In the genomic region with DNA sequence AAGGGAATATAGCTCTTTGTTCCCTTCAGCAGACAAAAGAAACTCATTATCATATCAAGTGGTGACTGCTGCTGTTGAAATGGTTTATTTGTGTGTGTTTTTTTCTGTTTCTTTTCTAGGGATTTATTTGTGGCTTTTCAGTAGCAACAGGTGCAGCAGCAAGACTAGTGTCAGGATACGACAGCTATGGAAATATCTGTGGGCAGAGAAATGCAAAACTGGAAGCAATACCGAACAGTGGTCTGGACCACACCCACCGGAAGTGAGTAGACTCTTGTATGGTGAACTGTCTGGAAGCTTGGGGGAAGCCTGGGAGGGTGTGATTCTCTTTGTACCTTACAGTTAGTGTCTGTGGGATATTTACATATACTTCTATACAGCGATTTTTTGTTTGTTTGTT, we compare ENCODE assay signal across 11 mouse cellular contexts. TPM values are rescaled to one million over a fixed set of nuclear protein-coding genes. Genes with fewer than 3 reads are reported as not detected.
DNase-seq lines count a peak whose midpoint lies in the region; ATAC-seq and TF ChIP-seq lines count a peak whose summit lies in the region.
"Had no signal": no experiment of that assay in that cellular context is flagged by ENCODE, and none has a peak within 500 bp of the region (broad histone marks: within the 10 kb centered on the region; RNA-seq: fewer than 3 reads in every experiment).

No protein-coding gene starts in this region.

- TF ChIP-seq CTCF in thymus, adult 2 months (IDR thresholded peaks at IDR 0.05; ENCODE audit: borderline replicate concordance, control insufficient read depth, extremely low read depth, insufficient read depth, low read length, poor library complexity), result no peak

- no peaks in the 10 kb centered on the region for H3K9me3 ChIP-seq in forebrain, embryonic 13.5 days (replicated peaks)
- no peaks in the 10 kb centered on the region for H3K9me3 ChIP-seq in forebrain, embryonic 11.5 days (ENCODE audit: control insufficient read depth, low read length)
- no peaks in the 10 kb centered on the region for H3K9me3 ChIP-seq in embryonic facial prominence, embryonic 10.5 days
- H3K9me3 ChIP-seq: heart, embryonic 10.5 days had no signal

- no peak overlapping the region for H3K4me3 ChIP-seq in forebrain, embryonic 13.5 days
- no peak overlapping the region for H3K4me3 ChIP-seq in forebrain, embryonic 11.5 days (ENCODE audit: low read depth, low read length)
- no peak overlapping the region for H3K4me3 ChIP-seq in thymus, adult 2 months (ENCODE audit: control insufficient read depth, insufficient read depth, low read length)
- no peak overlapping the region for H3K4me3 ChIP-seq in embryonic facial prominence, embryonic 10.5 days
- H3K4me3 ChIP-seq: heart, embryonic 10.5 days had no signal

- H3K9ac ChIP-seq in forebrain, embryonic 13.5 days, result no peak overlapping the region
- H3K9ac ChIP-seq in forebrain, embryonic 11.5 days (ENCODE audit: low read length), result no peak overlapping the region
- H3K9ac ChIP-seq: hindbrain, embryonic 14.5 days had no signal

- 41% methylated on average over 4 of the region's 4 CpGs for WGBS in forebrain, embryonic 13.5 days
- 62% methylated on average over 4 of the region's 4 CpGs for WGBS in forebrain, embryonic 11.5 days
- WGBS in thymus, adult 2 months, result 14% methylated on average over 4 of the region's 4 CpGs
- WGBS in embryonic facial prominence, embryonic 10.5 days, result 78% methylated on average over 4 of the region's 4 CpGs

- H3K4me1 ChIP-seq in forebrain, embryonic 13.5 days, result peaks cover 20% of the 10 kb centered on the region
- H3K4me1 ChIP-seq in forebrain, embryonic 11.5 days (replicated peaks; ENCODE audit: control insufficient read depth, insufficient read depth, low read length), result peaks cover 4% of the 10 kb centered on the region; the same call in 1 of the 2 replicates
- no peaks in the 10 kb centered on the region for H3K4me1 ChIP-seq in thymus, adult 2 months (replicated peaks; ENCODE audit: control insufficient read depth, insufficient read depth, low read length)
- peaks cover 3% of the 10 kb centered on the region; the same call in 1 of the 2 replicates for H3K4me1 ChIP-seq in embryonic facial prominence, embryonic 10.5 days

- H3K36me3 ChIP-seq in forebrain, embryonic 13.5 days (ENCODE audit: poor library complexity, severe bottlenecking), result no peaks in the 10 kb centered on the region
- no peaks in the 10 kb centered on the region for H3K36me3 ChIP-seq in forebrain, embryonic 11.5 days (ENCODE audit: control insufficient read depth, insufficient read depth, low read length)
- no peaks in the 10 kb centered on the region for H3K36me3 ChIP-seq in thymus, adult 2 months (ENCODE audit: control insufficient read depth, insufficient read depth, low read length)
- H3K36me3 ChIP-seq in embryonic facial prominence, embryonic 10.5 days (replicated peaks), result no peaks in the 10 kb centered on the region
- H3K36me3 ChIP-seq: heart, embryonic 10.5 days had no signal

- no peak for TF ChIP-seq POLR2A in thymus, adult 2 months (IDR thresholded peaks at IDR 0.05; ENCODE audit: control insufficient read depth, extremely low read depth, insufficient read depth, low read length, poor library complexity)

- intact Hi-C loops in gastrocnemius, postnatal 36 days (cut with DNase I), result no loop called here

- ATAC-seq in forebrain, embryonic 13.5 days, result peak; percentile 49; the same call in 1 of the 2 replicates
- ATAC-seq in forebrain, embryonic 11.5 days (replicated peaks; ENCODE audit: low FRiP score), result no peak

- no peaks in the 10 kb centered on the region for H3K27me3 ChIP-seq in forebrain, embryonic 13.5 days
- H3K27me3 ChIP-seq in forebrain, embryonic 11.5 days (ENCODE audit: control insufficient read depth, insufficient read depth, low read length), result no peaks in the 10 kb centered on the region
- no peaks in the 10 kb centered on the region for H3K27me3 ChIP-seq in thymus, adult 2 months (ENCODE audit: control insufficient read depth, insufficient read depth, low read length)
- H3K27me3 ChIP-seq in embryonic facial prominence, embryonic 10.5 days (replicated peaks; ENCODE audit: low read depth, poor library complexity, severe bottlenecking), result no peaks in the 10 kb centered on the region

- H3K27ac ChIP-seq in forebrain, embryonic 13.5 days, result no peak overlapping the region
- no peak overlapping the region for H3K27ac ChIP-seq in forebrain, embryonic 11.5 days (ENCODE audit: low read depth, low read length)
- no peak overlapping the region for H3K27ac ChIP-seq in thymus, adult 2 months (ENCODE audit: control insufficient read depth, insufficient read depth, low read length)
- H3K27ac ChIP-seq in embryonic facial prominence, embryonic 10.5 days (replicated peaks), result no peak overlapping the region
- H3K27ac ChIP-seq: heart, embryonic 10.5 days; hindbrain, embryonic 14.5 days had no signal

- no peak for DNase-seq in forebrain, embryonic 11.5 days (ENCODE audit: low spot score)
- peak; percentile 25 for DNase-seq in thymus, adult 2 months
- DNase-seq in thymus, adult 18-20 months, result no peak
- peak; percentile 36 for DNase-seq in induced T-regulatory cell, adult 2 months (ENCODE audit: low read depth)
- DNase-seq in thymus, postnatal 14 days, result peak; percentile 32
- DNase-seq in embryonic facial prominence, embryonic 10.5 days (ENCODE audit: low spot score), result no peak
- no peak for DNase-seq in gastrocnemius, postnatal 36 days

- no peak overlapping the region for H3K4me2 ChIP-seq in forebrain, embryonic 13.5 days
- H3K4me2 ChIP-seq in forebrain, embryonic 11.5 days (ENCODE audit: low read depth, low read length, severe bottlenecking), result no peak overlapping the region
- H3K4me2 ChIP-seq: hindbrain, embryonic 14.5 days; midbrain, embryonic 11.5 days had no signal

RNA-seq across cellular contexts. Expression of a gene that starts 51.1 kb away (rescaled TPM):
- 9.5 and 11.5 TPM in 2 replicates for polyA plus RNA-seq in forebrain, embryonic 13.5 days (2015; fragmentation: Nextera tagmentation; extraction: Ambion mirVana)
- 16.2 and 16.6 TPM in 2 replicates for polyA plus RNA-seq in forebrain, embryonic 11.5 days (2014; fragmentation: Nextera tagmentation; extraction: Ambion mirVana)
- 17.8 and 18.1 TPM in 2 replicates for polyA plus RNA-seq in thymus, adult 2 months (2012; rRNA removed)
- 14.6 and 16.4 TPM in 2 replicates for polyA plus RNA-seq in embryonic facial prominence, embryonic 10.5 days (2016; fragmentation: Nextera tagmentation; extraction: Ambion mirVana)
- 10 to 100 TPM; 15.7 to 15.9 TPM for total RNA-seq in gastrocnemius, postnatal 36 days (2021)

Comparison
In these comparisons a context has a peak if more than half of its experiments do, and no peak if none do; other contexts are left out.
1. DNase-seq: peak in thymus, adult 2 months (single experiment), induced T-regulatory cell, adult 2 months (single experiment) and thymus, postnatal 14 days (single experiment); none in forebrain, embryonic 11.5 days (single experiment), thymus, adult 18-20 months (0 of 2), embryonic facial prominence, embryonic 10.5 days (single experiment) and gastrocnemius, postnatal 36 days (0 of 2).